Mouse (Mus musculus) gastrocnemius, postnatal 25 days (tissue): ENCODE data around the gene Gm45233. TPM values are rescaled to one million over a fixed set of nuclear protein-coding genes. Genes with fewer than 3 reads are reported as not detected.
"Not testable (repeated sequence)": the region's sequence is repeated elsewhere in the genome, so short reads cannot be mapped to it uniquely, and the experiment has no call there.

ENCODE experiments used
- DNase-seq: peaks from one replicate; pipeline ENCODE4 v3.0.0; 2022
- long read RNA-seq, 2 experiments: library from polyadenylated mRNA; stranded (forward); transcript quantifications; one replicate each; pipeline ENCODE4 v2.0.0; 2021
- total RNA-seq, 2 experiments: library from RNA; stranded (reverse); gene quantifications; 1 replicate in 1 of 2; 2 replicates in 1 of 2; pipeline ENCODE4 v1.2.3; 2021

Gene Gm45233
- under 1 TPM; 0.46 to 0.62 TPM for total RNA-seq
- long read RNA-seq, experiment 1, partial matches to known transcripts, result 0 of 65 reads
- long read RNA-seq, experiment 1, other reads (novel, unspliced or antisense), result 65 of 65 reads
- long read RNA-seq, experiment 2, partial matches to known transcripts, result 0 of 36 reads
- long read RNA-seq, experiment 2, other reads (novel, unspliced or antisense), result 36 of 36 reads

DNA sequence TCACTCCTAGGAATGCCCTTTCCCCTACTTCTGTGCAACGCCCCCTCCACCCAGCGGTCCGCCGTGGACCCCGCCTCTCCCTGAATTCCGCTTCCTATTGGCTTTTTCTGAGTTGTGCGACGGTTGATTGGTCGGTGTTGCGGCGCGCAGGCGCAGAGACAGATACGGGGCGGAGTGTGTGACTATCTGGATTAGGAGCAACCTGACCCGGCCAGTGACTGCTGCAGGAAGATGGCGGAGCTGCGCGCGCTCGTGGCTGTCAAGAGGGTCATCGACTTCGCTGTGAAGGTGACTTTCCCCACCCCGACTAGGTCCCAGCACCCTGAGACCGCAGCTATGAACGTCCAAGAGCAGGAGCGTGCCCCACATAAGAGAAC, at the start of gene Gm45233, which contains the start of gene Etfb:
Gm45233 (plus strand) TSS at position 212 of the 377 bp plus-strand sequence.
Etfb (plus strand) TSS at position 167 of the 377 bp plus-strand sequence.
- DNase-seq, result peak; percentile 97

DNA sequence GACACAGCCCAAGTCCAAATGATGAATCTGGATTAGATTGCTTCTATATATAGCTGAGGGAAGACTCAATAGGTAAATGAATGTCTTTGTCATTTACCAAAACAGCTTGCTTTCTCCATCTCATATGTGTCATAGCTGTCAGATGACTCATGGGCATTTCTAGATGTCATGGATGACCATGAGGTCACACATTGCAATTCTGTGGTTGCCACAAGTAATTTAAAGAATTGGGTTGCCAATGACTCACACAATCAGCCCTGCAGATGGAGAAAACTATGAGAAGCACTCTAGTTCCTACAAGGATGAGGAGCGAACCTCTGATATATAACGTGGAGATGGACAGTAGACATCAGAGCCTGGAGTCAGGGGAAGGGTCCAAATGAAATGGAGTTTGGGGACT, 44.4 kb upstream of the Gm45233 start:
- no peak for DNase-seq

DNA sequence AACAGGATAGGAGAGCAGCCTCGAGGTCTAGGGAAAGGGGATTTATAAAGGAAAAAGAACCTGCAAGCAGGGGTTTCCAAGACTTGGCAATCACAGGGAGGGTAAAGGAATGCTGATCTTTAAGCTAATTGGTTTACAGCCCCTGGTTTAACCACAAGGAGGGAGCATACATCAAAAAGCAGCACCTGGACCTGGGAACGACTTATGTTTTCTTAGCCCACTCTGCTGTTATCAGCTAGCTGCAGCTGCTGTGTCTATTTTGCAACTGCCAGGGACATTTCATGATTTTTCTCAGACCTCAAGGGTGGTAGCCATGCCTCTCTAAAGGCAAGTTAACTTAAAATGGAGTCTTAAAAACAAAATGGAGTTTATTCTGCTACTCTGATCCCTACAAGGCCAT, 41.2 kb upstream of the Gm45233 start:
- DNase-seq, result no peak

GRCm38 (mm10) chr7:43407573-43407972, 36.4 kb upstream of the Gm45233 start:
- no peak for DNase-seq

GRCm38 (mm10) chr7:43408131-43408553, 35.8 kb upstream of the Gm45233 start, which contains the start of gene Siglecg:
Gene Siglecg (plus strand): TSS chr7:43408204.
- no peak for DNase-seq

DNA sequence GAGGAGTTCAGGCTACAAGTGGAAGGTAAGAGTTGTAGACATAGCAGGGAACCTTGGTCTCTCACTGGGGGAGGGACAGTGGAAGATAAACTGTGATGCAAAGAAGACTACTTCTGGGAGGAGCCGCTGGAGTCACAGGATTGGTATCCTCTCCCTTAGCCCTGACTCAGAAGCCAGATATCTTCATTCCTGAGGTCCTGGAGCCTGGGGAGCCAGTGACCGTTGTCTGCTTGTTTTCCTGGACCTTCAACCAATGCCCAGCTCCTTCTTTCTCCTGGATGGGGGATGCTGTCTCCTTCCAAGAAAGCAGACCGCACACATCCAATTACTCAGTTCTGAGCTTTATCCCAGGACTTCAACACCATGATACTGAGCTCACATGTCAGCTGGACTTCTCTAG, 34.8 kb upstream of the Gm45233 start:
- DNase-seq, result no peak

DNA sequence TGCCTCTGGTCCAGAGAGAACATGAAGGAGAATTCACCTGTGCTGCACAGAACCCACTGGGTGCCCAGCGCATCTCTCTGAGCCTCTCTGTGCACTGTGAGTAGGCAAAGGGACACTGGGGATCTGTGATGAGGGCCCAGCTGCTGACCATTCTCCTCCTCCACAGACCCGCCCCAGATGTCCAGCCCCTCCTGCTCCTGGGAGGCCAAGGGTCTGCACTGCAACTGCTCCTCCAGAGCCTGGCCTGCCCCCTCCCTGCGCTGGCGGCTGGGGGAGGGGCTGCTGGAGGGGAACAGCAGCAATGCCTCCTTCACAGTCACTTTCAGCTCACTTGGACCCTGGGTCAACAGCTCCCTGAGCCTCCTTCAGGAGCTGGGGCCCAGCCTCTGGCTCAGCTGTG, 32.2 kb upstream of the Gm45233 start:
- DNase-seq, result not testable (repeated sequence)

- DNase-seq, result no peak
Observed at GRCm38 (mm10) chr7:43417298-43417697, 26.6 kb upstream of the Gm45233 start.

- DNase-seq, result peak; percentile 57
Observed at GRCm38 (mm10) chr7:43422995-43423617, 20.8 kb upstream of the Gm45233 start.

GRCm38 (mm10) chr7:43423991-43424625, 19.8 kb upstream of the Gm45233 start:
- DNase-seq, result no peak

DNA sequence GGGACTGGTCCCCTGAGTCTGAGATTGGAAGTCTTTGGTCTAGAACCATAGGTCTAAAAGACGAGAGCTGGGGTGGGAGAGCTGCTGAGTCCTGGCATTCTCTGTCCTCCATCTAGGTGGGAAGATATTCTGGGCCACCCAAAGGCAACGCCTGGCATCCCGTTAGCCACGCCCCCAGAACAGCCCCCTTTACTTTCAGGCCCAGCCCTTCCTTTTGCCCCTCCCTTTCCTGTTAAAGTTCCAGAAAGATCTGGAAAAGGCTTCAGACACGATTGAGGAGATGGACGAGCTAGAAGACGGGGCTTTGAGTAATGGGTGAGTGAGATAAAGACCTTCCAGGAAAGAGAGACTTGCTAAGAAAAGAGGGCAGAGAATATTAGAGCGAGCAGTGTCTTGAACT, 16.5 kb upstream of the Gm45233 start, which contains the start of gene Lim2:
Lim2 (plus strand) TSS at position 265 of the 400 bp plus-strand sequence.
- no peak for DNase-seq

DNA sequence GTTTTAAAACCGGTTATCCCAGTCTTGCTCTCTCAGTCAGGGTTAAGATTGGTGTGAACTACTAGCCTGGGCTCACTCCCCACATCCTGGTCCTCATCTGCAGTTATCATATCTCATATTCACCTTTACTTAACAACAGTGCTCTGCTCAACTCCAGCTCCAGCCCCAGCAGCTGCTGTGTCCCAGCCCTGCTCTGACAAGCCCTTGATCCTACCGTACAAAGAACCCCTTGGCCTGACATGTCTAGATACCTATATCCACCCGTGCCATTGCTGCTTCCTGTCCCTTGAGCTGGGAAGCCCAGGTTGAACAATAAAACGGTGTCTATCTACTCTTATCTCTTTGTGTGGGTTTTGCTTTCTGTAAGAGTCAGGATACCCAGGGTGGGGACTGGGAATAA, 14.4 kb upstream of the Gm45233 start:
- no peak for DNase-seq

GRCm38 (mm10) chr7:43432891-43433290, 11.0 kb upstream of the Gm45233 start:
- DNase-seq, result no peak

DNA sequence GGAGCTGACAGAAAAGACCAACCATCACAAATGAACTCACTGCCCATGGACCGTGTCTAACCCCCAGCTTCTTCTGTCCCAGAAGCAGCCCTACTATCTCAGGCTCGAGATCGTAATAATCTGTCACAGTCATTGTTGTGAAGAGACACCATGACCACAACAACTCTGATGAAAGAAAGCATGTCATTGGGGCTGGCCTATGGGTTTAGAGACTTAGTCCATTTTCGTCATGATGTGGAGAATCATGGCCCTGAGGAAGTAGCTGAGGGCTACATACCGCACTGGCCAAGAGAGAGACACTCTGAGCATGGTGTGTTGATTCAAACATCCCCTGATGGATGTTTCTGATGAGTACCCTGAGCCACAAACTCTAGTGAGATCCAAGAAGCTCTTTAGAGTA, 9.3 kb upstream of the Gm45233 start:
- DNase-seq, result no peak

DNA sequence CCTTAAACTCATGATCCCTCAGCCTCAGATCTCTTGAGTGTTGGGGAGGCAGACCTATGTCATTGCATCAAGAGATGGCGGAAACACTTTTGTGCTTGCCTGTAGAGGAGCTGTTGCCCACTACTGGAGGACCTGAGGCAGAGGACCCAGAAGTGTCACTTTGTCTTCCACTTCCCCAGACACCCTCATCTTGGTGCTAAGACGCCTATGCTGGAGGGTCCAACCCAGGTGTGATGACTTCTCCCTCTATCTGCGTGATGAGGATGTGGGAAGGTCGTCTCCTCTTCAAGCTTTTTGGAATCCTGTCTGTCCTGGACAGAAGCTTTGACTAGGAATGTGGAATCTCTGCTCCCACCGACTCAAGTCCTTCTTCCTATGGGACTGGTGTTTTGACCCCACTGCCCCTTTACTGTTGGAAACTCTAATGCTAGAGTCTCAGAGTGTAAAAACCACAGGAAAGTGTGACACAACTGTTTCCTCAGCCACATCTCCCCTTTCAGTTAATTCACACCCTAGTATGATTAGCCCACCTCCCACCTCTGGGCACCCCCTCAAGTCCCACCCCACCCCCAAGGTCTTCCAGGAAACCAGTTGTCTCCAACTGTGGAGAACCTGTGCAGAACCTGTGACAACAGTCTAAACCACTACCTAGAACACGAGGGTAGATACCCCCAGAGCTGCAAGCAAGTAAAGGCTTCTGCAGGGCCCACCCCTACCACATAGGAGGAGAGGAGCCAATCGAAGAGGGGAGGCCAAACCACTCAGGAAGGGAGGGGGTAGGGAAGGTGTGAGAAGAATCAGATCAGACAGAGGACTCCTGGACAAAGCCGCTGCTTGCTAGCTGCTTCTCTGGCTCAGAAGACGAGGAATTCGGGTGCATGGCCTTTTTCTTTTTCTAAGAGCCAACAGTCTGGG, 7.3 kb upstream of the Gm45233 start, which contains the start of gene Nkg7:
Nkg7 (plus strand) TSS at position 733 of the 915 bp plus-strand sequence.
- DNase-seq, result no peak

DNA sequence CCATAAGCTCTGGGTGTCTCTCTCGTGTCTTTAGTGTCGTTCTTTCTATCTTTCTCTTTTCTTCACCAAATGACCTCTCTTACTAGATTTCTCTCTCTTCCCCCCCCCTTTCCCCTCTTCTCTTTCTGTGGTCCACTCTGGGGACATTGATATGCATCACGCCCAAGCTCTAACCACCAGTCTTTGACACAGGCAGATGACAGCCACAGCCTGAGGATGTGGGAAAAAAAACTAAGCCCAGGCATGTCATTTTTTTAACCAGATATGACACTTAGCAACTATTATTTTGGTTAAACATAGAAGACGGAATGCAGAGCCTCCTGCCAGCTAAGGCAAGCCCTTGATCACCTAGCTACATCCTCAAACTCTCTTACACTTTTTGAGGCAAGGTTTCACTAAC, 5.3 kb upstream of the Gm45233 start:
- no peak for DNase-seq

DNA sequence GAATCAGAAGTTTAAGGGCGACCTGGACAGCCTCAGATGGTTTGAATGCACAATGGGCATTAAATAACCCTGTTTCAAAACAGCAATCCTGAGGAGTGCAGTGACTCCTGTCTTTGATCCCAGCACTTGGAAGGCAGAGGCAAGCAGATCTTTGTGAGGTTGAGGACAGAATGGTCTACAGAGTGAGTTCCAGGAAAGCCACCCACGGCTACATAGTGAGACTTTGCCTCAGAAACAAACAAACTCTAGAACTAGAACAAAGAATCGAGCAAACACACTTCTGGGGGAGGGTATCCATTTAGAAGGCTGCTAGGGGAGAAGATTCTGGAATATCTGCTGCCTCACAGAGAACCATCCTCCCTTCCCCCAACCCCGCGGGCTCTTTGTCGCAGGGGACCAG, 3.4 kb upstream of the Gm45233 start, which contains the start of gene Cldnd2:
Cldnd2 (plus strand) TSS at position 301 of the 400 bp plus-strand sequence.
- no peak for DNase-seq

- DNase-seq, result no peak
Observed at GRCm38 (mm10) chr7:43441071-43441470, 2.9 kb upstream of the Gm45233 start.

- no peak for DNase-seq
Observed at GRCm38 (mm10) chr7:43442684-43443083, 1.2 kb upstream of the Gm45233 start.

GRCm38 (mm10) chr7:43443126-43443916, 607 bp upstream of the Gm45233 start:
- DNase-seq, result peak; percentile 82

DNA sequence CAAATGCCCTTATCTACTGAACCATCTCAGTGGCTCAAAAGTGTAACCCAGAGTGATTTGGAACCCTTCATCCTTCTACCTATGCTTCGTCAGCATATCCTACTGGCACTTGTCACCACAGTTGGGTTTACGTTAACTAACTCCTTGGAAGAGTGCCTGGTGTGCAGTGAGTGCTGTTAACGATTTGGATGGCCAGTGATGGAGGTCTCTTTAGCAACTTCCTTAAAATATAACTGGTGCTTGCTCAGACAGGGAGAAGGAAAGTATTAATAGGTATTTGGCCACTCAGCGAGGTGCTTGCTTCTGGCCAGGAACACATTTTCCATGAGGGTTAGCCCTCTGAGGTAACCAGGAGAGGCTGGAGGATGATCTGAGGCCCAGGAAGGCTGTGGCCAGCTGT, 3.9 kb downstream of the Gm45233 start:
- DNase-seq, result no peak
